Mouse (Mus musculus) ES-E14 (cell line): ENCODE measurements around the gene Lmo4. TPM values are rescaled to one million over a fixed set of nuclear protein-coding genes. Genes with fewer than 3 reads are reported as not detected.

Experiments used
- DNase-seq: peaks from one replicate; pipeline ENCODE4 v3.0.0-alpha.2; 2013; ENCODE audit warnings: low read depth, low spot score
- H3K27ac ChIP-seq: 2 replicates; pipeline ENCODE4 v1.5.1; 2012; ENCODE audit warnings: low read depth, mild to moderate bottlenecking, low read length, moderate library complexity, mixed read lengths; ENCODE audit not compliant: poor library complexity, insufficient read depth, severe bottlenecking
- H3K36me3 ChIP-seq: 2 replicates; pipeline ENCODE4 v1.6.1; 2012; ENCODE audit warnings: mild to moderate bottlenecking, low read length, moderate library complexity, mixed read lengths; ENCODE audit not compliant: control insufficient read depth, poor library complexity, insufficient read depth, severe bottlenecking
- H3K4me1 ChIP-seq, 2 experiments: fragments of 150-350 bp in 1 of 2; sonication (generic) in 1 of 2; 2 replicates each; pipeline ENCODE4 v1.6.1; 2012; ENCODE audit warnings: low read length in 2 of 2, mild to moderate bottlenecking in 1 of 2, mixed read lengths in 1 of 2; ENCODE audit not compliant: control insufficient read depth in 2 of 2, insufficient read depth in 2 of 2, poor library complexity in 1 of 2
- H3K4me3 ChIP-seq, 2 experiments: fragments of 150-350 bp in 1 of 2; sonication (generic) in 1 of 2; 2 replicates each; pipeline ENCODE4 v1.5.1; 2012; ENCODE audit warnings: low read length in 2 of 2, low read depth in 1 of 2, mild to moderate bottlenecking in 1 of 2, mixed read lengths in 1 of 2; ENCODE audit not compliant: insufficient read depth in 1 of 2, poor library complexity in 1 of 2, severe bottlenecking in 1 of 2
- H3K9ac ChIP-seq: 2 replicates; pipeline ENCODE4 v1.6.1; 2012; ENCODE audit warnings: low read depth, mild to moderate bottlenecking, low read length, mixed read lengths; ENCODE audit not compliant: poor library complexity, insufficient read depth, severe bottlenecking
- H3K9me3 ChIP-seq: fragments of 150-350 bp; sonication (generic); 2 replicates; pipeline ENCODE4 v1.6.1; 2012; ENCODE audit warnings: low read depth, mild to moderate bottlenecking, low read length; ENCODE audit not compliant: control insufficient read depth, insufficient read depth
- CHD2 ChIP-seq: IDR thresholded peaks from 2 replicates; pipeline ENCODE4 v1.6.1; 2014; ENCODE audit warnings: mild to moderate bottlenecking, low read depth, low read length, inconsistent platforms
- HCFC1 ChIP-seq: IDR thresholded peaks from 2 replicates; pipeline ENCODE4 v1.6.1; 2012; ENCODE audit warnings: low read length, inconsistent platforms, borderline replicate concordance; ENCODE audit not compliant: insufficient read depth
- MAFK ChIP-seq: IDR thresholded peaks from 2 replicates; pipeline ENCODE4 v1.6.1; 2014; ENCODE audit warnings: mild to moderate bottlenecking, low read depth, low read length, inconsistent platforms; ENCODE audit not compliant: insufficient read depth
- ZC3H11A ChIP-seq: IDR thresholded peaks from 2 replicates; pipeline ENCODE4 v1.6.1; 2012; ENCODE audit warnings: low read depth, mild to moderate bottlenecking, inconsistent platforms, low read length, borderline replicate concordance
- ZNF384 ChIP-seq: IDR thresholded peaks from 2 replicates; pipeline ENCODE4 v1.6.1; 2012; ENCODE audit warnings: low read depth, low read length, inconsistent platforms
- in situ Hi-C, 2 experiments: fragments of 600-800 bp; cut with MboI; formaldehyde crosslinking; loops; one replicate each; pipeline ENCODE4 v1.15.1; 2025; ENCODE audit warnings: low sequenced_read_pairs in 2 of 2, inconsistent platforms in 1 of 2; ENCODE audit not compliant: unreplicated experiment in 2 of 2
- total RNA-seq: library from RNA; depleted of rRNA; stranded (reverse); fragments of 300-350 nt; gene quantifications from 2 replicates; pipeline ENCODE4 v1.2.3, GENCODE M21; 2012; rRNA removed

The Lmo4 gene
- total RNA-seq, result 10.6 and 17.3 TPM in 2 replicates

DNA sequence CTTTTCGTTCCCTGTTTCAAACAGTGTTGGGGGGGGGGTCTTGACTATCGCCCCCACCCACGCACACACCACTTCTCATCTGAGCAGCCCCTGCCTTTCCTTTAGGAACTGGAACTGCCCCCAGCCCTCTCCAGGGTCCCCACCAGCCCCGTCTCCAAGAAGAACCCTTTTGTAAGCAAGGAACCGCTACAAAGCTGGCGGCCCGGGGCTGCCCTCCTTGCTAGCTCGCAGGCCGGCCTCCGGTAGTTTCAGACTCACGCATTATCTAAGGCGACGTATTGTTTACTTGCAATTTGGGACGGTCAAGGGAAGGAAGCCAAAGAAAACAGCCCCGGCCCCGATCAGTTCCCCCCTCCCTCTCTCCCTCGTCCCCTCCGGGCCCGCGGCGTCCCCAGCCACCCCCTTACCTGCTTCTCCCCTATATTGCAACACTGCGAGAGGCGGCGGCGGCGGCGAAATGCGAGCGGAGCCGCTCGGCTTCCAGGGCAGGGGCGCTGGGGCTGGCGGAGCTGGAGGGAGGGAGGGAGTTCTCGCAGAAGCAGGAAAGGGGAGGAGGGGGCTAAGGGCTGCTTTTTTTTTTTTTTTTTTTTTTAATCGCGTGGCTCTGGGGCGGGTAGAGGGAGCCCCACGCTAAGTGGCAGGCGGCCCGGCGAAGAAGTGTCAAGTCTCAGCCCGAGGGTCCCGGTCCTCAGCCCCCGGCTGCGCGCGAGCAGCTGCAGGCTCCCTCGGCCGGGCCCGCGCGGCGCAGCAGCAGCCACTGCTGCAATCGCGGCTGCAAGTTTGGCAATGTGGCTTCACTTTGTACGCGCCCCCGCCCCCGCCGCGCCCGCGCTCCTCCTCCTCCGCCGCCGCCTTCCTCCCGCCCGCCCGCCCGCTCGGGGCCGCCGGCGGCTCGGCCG, at the start of gene Lmo4:
Lmo4 (minus strand) TSS at position 808 of the 899 bp plus-strand sequence.
- no peaks in the 10 kb centered on the region for H3K9me3 ChIP-seq
- DNase-seq, result no peak
- peak within 1 kb of the TSS; percentile 83 for H3K9ac ChIP-seq
- in situ Hi-C loops, result no loop called here
- H3K27ac ChIP-seq, result peak within 1 kb of the TSS; percentile 58
- TF ChIP-seq ZNF384 (peak; percentile 95), HCFC1 (peak; percentile 50; the same call in 1 of the 2 replicates), MAFK (no peak)
- H3K4me1 ChIP-seq, result peaks cover 0 to 3% of the 10 kb centered on the region in 2 experiments; a peak in 2 of 4 replicates
- H3K36me3 ChIP-seq, result no peaks in the 10 kb centered on the region; the same call in 1 of the 2 replicates
- peak within 1 kb of the TSS; percentile 77 to 90 for H3K4me3 ChIP-seq

GRCm38 (mm10) chr3:144254281-144254680, 49.3 kb upstream of the Lmo4 start:
- Histone ChIP-seq H3K4me3 (no peak overlapping the region), H3K9me3 (no peaks in the 10 kb centered on the region), H3K4me1 (no peaks in the 10 kb centered on the region), H3K36me3 (no peaks in the 10 kb centered on the region), H3K27ac (no peak overlapping the region), H3K9ac (no peak overlapping the region)
- no peak for TF ChIP-seq ZNF384
- DNase-seq, result no peak
- in situ Hi-C loops, result no loop called here

GRCm38 (mm10) chr3:144253018-144253417, 48.0 kb upstream of the Lmo4 start:
- in situ Hi-C loops, result no loop called here
- no peak overlapping the region for H3K27ac ChIP-seq
- no peaks in the 10 kb centered on the region for H3K36me3 ChIP-seq
- H3K9ac ChIP-seq, result no peak overlapping the region
- H3K4me1 ChIP-seq, result no peaks in the 10 kb centered on the region
- H3K4me3 ChIP-seq, result no peak overlapping the region
- DNase-seq, result no peak
- no peak for TF ChIP-seq ZNF384
- TF ChIP-seq MAFK, result no peak
- no peak for TF ChIP-seq HCFC1
- no peak for TF ChIP-seq ZC3H11A
- TF ChIP-seq CHD2, result no peak
- H3K9me3 ChIP-seq, result no peaks in the 10 kb centered on the region

- Histone ChIP-seq H3K4me1 (no peaks in the 10 kb centered on the region), H3K9ac (no peak overlapping the region), H3K4me3 (no peak overlapping the region), H3K36me3 (no peaks in the 10 kb centered on the region), H3K9me3 (no peaks in the 10 kb centered on the region), H3K27ac (no peak overlapping the region)
- no peak for DNase-seq
- in situ Hi-C loops, result no loop called here
- no peak for TF ChIP-seq HCFC1
- no peak for TF ChIP-seq ZC3H11A
- TF ChIP-seq CHD2, result no peak
- TF ChIP-seq MAFK, result no peak
- no peak for TF ChIP-seq ZNF384
Measured at GRCm38 (mm10) chr3:144252109-144252508, 47.1 kb upstream of the Lmo4 start.
